Mouse (Mus musculus) lung, adult 2 months (tissue): ENCODE measurements around the gene Pik3r6.

Experiments used
- CTCF ChIP-seq: fragments of 200-500 bp; IDR thresholded peaks from 2 replicates; pipeline ENCODE4 v1.5.1; 2011; ENCODE audit warnings: mild to moderate bottlenecking, low read length, control low read depth; ENCODE audit not compliant: insufficient read depth
- POLR2A ChIP-seq: fragments of 200-500 bp; IDR thresholded peaks from 2 replicates; pipeline ENCODE4 v1.6.1; 2011; ENCODE audit warnings: low read depth, mild to moderate bottlenecking, control low read depth, low read length, borderline replicate concordance; ENCODE audit errors: extremely low read depth

DNA sequence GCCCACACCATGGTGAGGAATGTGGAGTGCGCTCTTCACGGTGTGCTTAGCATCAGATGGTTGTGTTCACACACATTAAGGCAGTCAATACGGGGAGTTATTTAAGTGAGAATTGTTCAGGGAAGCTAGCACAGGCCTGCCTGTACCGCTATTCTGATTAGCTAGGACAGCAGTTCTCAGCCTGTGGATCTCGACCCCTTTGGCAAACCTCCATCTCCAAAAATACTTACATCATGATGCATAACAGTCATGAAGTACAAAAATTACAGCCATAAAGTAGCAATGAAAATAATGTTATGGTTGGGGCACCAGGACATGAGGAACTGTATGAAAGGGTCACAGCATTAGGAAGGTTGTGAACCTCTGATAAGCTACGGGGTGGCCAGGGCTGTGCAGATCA, 25.2 kb upstream of the Pik3r6 start:
- TF ChIP-seq POLR2A (no peak), CTCF (no peak)
